Mouse (Mus musculus) kidney, embryonic 16.5 days (tissue): ENCODE results near the gene Foxc2. TPM values are rescaled to one million over a fixed set of nuclear protein-coding genes. Genes with fewer than 3 reads are reported as not detected.
"Not testable (repeated sequence)": the region's sequence is repeated elsewhere in the genome, so short reads cannot be mapped to it uniquely, and the experiment has no call there.

Source experiments
- ATAC-seq: fragments of 200-750 bp; cut with Nextera tagmentation; 2 replicates; pipeline ENCODE4 v1.8.0; 2017; ENCODE audit warnings: moderate TSS enrichment; ENCODE audit not compliant: low FRiP score, low TSS enrichment
- H3K27ac ChIP-seq: fragments of 300-500 bp; sonication (generic); 2 replicates; pipeline ENCODE4 v1.5.1; 2014; ENCODE audit warnings: low read length
- H3K27me3 ChIP-seq: fragments of 300-500 bp; sonication (generic); 2 replicates; pipeline ENCODE4 v1.6.1; 2014; ENCODE audit warnings: low read length, control low read depth, mixed read lengths; ENCODE audit not compliant: insufficient read depth
- H3K36me3 ChIP-seq: fragments of 300-500 bp; sonication (generic); 2 replicates; pipeline ENCODE4 v1.6.1; 2014; ENCODE audit warnings: low read length, control low read depth, mixed read lengths; ENCODE audit not compliant: insufficient read depth
- H3K4me1 ChIP-seq: fragments of 300-500 bp; sonication (generic); 2 replicates; pipeline ENCODE4 v1.6.1; 2014; ENCODE audit warnings: low read length, control low read depth, mixed read lengths; ENCODE audit not compliant: insufficient read depth
- H3K4me2 ChIP-seq: fragments of 300-500 bp; sonication (generic); replicated peaks from 2 replicates; pipeline ENCODE4 v1.6.1; 2014; ENCODE audit warnings: low read depth, low read length
- H3K4me3 ChIP-seq: fragments of 300-500 bp; sonication (generic); 2 replicates; pipeline ENCODE4 v1.5.1; 2014; ENCODE audit warnings: mild to moderate bottlenecking, low read length
- H3K9ac ChIP-seq: fragments of 300-500 bp; sonication (generic); replicated peaks from 2 replicates; pipeline ENCODE4 v1.6.1; 2014; ENCODE audit warnings: low read length
- H3K9me3 ChIP-seq: fragments of 300-500 bp; sonication (generic); 2 replicates; pipeline ENCODE4 v1.6.1; 2016; ENCODE audit warnings: low read length, control low read depth
- WGBS: fragments of 180-500 bp; shearing (Covaris S2); extraction: QIAGEN DNeasy Blood & Tissue Kit; methylation state at CpG from one replicate; pipeline ENCODE4 v1.1.7; 2014; 5-methylcytosine and 5-hydroxymethylcytosine counted together
- polyA plus RNA-seq: library from polyadenylated mRNA; unstranded; fragments of >200 nt; fragmentation: Nextera tagmentation; extraction: Ambion mirVana; gene quantifications from 2 replicates; pipeline ENCODE4 v1.2.1, GENCODE M21; 2015

The Foxc2 gene
- polyA plus RNA-seq, 1 experiment from 2014 or later, result 27.3 TPM

DNA sequence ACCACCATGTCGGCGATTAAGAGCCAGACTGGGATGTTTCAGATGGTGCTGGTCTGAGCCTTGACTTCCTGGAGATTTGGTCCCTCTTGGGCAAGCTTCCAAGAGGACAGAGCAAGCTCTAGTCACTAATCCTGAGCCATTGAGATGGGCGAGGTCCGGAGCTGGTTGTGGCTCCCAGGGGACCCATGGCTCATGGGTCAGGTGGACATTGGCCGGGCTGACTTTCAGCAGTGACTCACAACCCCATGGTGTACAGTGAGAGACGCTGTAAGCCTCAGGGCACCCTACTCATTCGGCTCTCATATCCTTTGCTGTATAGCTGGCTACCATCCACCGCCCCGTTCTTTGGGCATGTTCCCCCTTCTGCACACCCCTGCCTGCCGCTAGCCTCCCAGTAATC lies 18.1 kb downstream of the Foxc2 start:
- peaks cover 23% of the 10 kb centered on the region for H3K36me3 ChIP-seq
- WGBS, result 90% methylated on average over 10 of the region's 10 CpGs
- no peak overlapping the region for H3K27ac ChIP-seq
- H3K27me3 ChIP-seq, result peaks cover 12% of the 10 kb centered on the region
- no peak overlapping the region for H3K4me2 ChIP-seq
- no peak overlapping the region for H3K4me3 ChIP-seq
- ATAC-seq, result no peak
- peaks cover 13% of the 10 kb centered on the region for H3K4me1 ChIP-seq
- no peak overlapping the region for H3K9ac ChIP-seq
- H3K9me3 ChIP-seq, result peaks cover 15% of the 10 kb centered on the region

DNA sequence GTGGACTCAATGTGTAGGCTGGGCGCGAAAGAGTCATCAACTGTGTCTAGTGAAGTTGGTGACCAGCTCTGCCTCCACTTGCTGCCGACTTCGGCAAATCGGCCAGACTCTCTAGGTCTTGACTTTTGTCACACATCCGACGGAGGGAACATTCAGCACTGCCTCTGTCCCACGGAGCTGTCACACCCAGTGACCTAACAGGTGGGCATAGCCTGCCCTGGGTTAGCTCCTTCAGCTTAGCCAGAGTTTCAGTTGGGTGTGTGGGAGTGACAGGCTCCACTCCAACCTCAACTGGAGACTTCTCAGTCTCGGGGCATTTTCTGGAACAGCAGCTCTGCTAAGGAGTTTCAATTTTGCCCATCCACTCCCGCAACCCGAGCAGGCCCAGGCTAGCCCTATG lies 18.5 kb downstream of the Foxc2 start:
- no peak for ATAC-seq
- no peak overlapping the region for H3K9ac ChIP-seq
- H3K9me3 ChIP-seq, result peaks cover 15% of the 10 kb centered on the region
- H3K4me3 ChIP-seq, result no peak overlapping the region
- H3K27ac ChIP-seq, result no peak overlapping the region
- peaks cover 9% of the 10 kb centered on the region; the same call in 1 of the 2 replicates for H3K4me1 ChIP-seq
- no peak overlapping the region for H3K4me2 ChIP-seq
- 77% methylated on average over 11 of the region's 11 CpGs for WGBS
- H3K27me3 ChIP-seq, result peaks cover 8% of the 10 kb centered on the region; the same call in 1 of the 2 replicates
- H3K36me3 ChIP-seq, result peaks cover 23% of the 10 kb centered on the region

DNA sequence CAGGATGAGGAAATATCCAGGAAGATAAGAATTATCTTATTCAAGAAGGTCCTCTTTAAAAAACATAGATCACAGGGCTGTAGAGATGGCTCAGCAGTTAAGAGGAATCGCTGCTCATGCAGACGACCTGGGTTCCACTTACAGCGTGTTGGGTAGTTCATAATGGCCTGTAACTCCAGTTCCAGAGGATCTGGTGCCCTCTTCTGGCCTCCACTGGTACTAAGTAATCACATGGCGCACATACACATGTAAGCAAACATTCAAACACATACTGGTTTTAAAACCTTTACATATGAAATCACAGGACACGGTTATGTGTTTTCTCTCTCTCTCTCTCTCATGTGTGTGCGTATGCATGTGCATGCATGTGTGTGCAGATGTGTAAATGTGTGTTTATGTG lies 20.9 kb downstream of the Foxc2 start:
- Histone ChIP-seq H3K27me3 (no peaks in the 10 kb centered on the region), H3K36me3 (peaks cover 23% of the 10 kb centered on the region), H3K4me1 (0 out of 2 replicates have a peak, but pooled peaks cover 2% of the 10 kb centered on the region), H3K27ac (no peak overlapping the region), H3K9me3 (peaks cover 15% of the 10 kb centered on the region), H3K4me2 (no peak overlapping the region), H3K4me3 (no peak overlapping the region), H3K9ac (no peak overlapping the region)
- no peak for ATAC-seq
- 96% methylated on average over 6 of the region's 6 CpGs for WGBS

DNA sequence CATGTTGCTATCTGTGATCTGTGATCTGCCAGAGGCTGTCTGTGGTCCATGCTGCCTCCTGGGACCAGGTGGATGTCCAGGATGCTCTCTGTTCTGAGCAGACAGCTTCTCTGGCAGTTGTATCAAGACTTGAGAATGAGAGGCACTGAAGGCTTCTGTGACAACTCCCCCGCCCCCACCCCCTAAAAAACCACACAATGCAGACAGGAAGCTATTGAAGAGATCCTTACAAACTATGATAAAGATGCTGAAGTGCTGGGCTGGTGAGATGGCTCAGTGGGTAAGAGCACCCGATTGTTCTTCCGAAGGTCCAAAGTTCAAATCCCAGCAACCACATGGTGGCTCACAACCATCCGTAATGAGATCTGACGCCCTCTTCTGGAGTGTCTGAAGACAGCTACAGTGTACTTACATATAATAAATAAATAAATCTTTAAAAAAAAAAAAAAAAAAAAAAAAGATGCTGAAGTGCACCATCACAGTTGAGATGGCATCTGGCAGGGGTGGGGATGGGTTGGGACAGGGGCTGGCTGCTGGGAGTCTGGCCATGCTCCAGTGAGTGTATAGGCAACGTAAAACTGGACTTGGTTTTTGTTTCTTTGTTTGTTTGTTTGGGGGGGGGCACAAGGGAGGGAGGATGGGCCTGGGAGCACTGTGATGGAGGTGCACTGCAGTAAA lies 29.6 kb downstream of the Foxc2 start:
- 73% methylated on average over 4 of the region's 6 CpGs for WGBS
- H3K4me3 ChIP-seq, H3K9me3 ChIP-seq, H3K36me3 ChIP-seq, H3K27me3 ChIP-seq, H3K9ac ChIP-seq, H3K4me2 ChIP-seq, H3K4me1 ChIP-seq, H3K27ac ChIP-seq, ATAC-seq: not testable (repeated sequence)

DNA sequence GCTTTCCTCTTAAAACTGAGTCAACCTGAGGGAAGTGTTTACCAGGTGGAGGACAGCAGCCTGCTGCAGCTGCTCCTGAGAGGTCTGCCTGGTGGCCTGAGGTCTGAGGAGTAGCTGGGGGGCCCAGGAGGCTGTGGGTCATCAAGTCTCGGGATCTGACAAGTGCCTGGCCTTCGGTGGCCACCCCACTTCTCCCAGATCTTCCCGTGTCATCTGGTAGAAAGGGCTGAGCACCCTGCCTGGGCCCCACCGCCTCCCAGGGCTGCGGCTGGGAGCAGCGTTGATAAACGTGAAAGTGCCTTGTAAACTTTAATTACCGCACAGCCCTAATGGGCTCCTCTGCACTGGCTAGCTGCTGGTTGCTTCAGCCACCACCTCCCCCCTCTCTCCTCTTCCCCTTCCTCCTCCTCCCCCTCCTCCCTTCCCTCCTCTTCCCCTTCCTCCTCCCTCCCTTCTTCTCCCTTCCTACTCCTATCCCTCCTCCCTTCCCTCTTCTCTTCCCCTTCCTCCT lies 32.7 kb downstream of the Foxc2 start:
- Histone ChIP-seq H3K9ac (no peak overlapping the region), H3K4me2 (no peak overlapping the region), H3K4me3 (no peak overlapping the region), H3K27ac (no peak overlapping the region), H3K4me1 (peaks cover 9% of the 10 kb centered on the region), H3K27me3 (no peaks in the 10 kb centered on the region), H3K9me3 (no peaks in the 10 kb centered on the region), H3K36me3 (no peaks in the 10 kb centered on the region)
- ATAC-seq, result no peak
- 9% methylated on average over 8 of the region's 8 CpGs for WGBS

DNA sequence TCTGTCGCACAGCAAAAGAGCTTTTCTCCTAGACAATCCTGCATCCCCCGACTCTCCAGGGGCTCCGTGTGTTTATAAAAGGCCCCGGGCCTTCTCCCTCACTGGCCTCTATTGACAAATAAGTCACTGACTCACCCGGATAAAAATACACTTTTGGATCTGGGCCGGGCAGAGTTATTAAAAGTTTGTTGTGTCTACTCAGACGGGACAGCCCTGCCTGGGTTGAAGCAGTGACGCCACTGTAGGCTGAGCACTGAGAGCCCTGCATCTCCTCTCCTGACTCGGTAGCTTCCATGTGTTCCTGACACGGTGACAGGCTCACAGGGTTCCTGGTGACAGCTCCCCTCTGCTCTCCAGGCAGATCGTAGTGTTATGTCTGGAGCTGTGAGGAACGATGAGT lies 36.4 kb downstream of the Foxc2 start:
- no peak for ATAC-seq
- Histone ChIP-seq H3K36me3 (no peaks in the 10 kb centered on the region), H3K4me1 (peaks cover 9% of the 10 kb centered on the region), H3K27me3 (no peaks in the 10 kb centered on the region), H3K27ac (no peak overlapping the region), H3K4me3 (no peak overlapping the region), H3K9ac (no peak overlapping the region), H3K9me3 (no peaks in the 10 kb centered on the region), H3K4me2 (no peak overlapping the region)
- WGBS, result 51% methylated on average over 12 of the region's 12 CpGs

DNA sequence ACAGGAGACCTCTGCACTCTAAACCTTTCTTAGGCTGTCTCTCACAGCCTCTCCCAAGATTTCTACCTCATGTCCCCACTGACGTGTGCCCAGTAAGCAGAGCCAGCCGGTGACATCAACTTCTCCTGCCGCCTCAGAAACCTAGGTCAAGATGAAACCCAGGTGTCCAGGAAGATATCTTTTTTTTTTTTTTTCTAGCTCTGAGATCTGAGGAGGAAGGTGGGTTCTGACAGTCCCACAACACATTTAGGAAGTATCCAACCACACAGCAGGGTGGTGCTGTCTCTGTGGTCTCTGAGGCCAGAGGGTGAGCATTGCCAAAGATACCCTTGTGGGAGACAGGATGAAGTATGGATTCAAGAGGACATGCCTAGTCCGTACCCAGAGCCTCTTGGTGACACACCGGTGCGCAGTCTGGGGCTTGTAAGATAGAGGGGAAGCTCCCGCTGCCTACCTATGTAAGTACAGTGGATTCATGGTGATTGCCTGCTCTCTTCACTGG lies 41.1 kb downstream of the Foxc2 start:
- 90% methylated on average over 7 of the region's 7 CpGs for WGBS

DNA sequence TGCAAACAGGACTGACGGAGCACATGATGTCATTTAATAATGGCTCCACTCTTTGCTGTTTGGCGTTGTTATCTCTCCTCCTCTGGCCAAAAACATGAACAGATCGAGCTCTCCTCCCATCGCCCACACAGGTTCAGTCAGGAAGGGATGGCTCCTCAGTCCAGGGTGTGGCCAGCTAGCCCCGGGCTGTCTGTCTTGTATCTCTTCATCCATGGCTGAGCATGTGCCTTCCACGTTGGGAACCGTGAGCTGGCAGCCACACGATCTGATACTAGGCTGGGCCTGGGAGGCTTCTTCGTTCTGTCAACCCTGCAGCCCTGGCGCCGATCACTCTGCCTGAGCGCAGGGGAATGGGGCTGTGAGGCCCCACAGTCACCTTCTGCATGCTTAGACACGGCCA lies 42.8 kb downstream of the Foxc2 start:
- no peaks in the 10 kb centered on the region for H3K9me3 ChIP-seq
- H3K36me3 ChIP-seq, result no peaks in the 10 kb centered on the region
- ATAC-seq, result 0 out of 2 replicates have a peak, but pooled peaks have one; percentile 21
- peaks cover 21% of the 10 kb centered on the region; the same call in 1 of the 2 replicates for H3K4me1 ChIP-seq
- no peak overlapping the region for H3K4me3 ChIP-seq
- WGBS, result 49% methylated on average over 13 of the region's 13 CpGs
- no peak overlapping the region for H3K27ac ChIP-seq
- no peak overlapping the region for H3K4me2 ChIP-seq
- no peaks in the 10 kb centered on the region for H3K27me3 ChIP-seq
- no peak overlapping the region for H3K9ac ChIP-seq

More for the DNA sequence above, 41.1 kb downstream of the Foxc2 start:
- H3K4me3 ChIP-seq, result no peak overlapping the region
- peaks cover 11% of the 10 kb centered on the region; the same call in 1 of the 2 replicates for H3K4me1 ChIP-seq
- no peak overlapping the region for H3K4me2 ChIP-seq
- no peaks in the 10 kb centered on the region for H3K36me3 ChIP-seq
- no peak for ATAC-seq
- H3K27ac ChIP-seq, result no peak overlapping the region
- no peaks in the 10 kb centered on the region for H3K9me3 ChIP-seq
- H3K27me3 ChIP-seq, result no peaks in the 10 kb centered on the region
- H3K9ac ChIP-seq, result no peak overlapping the region

DNA sequence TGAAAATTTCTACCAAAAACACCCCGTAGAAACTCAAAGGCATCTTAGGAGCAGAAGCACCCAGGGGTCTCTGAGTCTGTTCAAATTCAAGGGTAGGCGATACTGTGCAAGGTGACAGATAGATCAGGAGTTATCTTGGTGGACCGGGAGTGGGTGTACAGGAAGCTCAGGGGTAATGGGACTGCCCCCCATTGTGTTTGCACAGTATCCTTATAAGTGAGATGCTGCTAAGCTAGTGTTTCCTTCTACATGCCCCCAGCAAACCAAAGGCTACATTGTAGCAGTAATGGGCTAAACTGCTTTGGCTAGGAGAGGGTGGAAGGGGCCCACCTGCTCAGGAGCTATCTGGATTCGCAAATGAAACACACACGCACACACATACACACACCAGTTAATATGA lies 45.5 kb downstream of the Foxc2 start:
- WGBS, result 94% methylated on average over 5 of the region's 5 CpGs
- ATAC-seq, result no peak
- H3K27ac ChIP-seq, result no peak overlapping the region
- H3K36me3 ChIP-seq, result no peaks in the 10 kb centered on the region
- no peaks in the 10 kb centered on the region for H3K9me3 ChIP-seq
- no peak overlapping the region for H3K4me2 ChIP-seq
- H3K9ac ChIP-seq, result no peak overlapping the region
- H3K4me3 ChIP-seq, result no peak overlapping the region
- peaks cover 30% of the 10 kb centered on the region for H3K4me1 ChIP-seq
- no peaks in the 10 kb centered on the region for H3K27me3 ChIP-seq

DNA sequence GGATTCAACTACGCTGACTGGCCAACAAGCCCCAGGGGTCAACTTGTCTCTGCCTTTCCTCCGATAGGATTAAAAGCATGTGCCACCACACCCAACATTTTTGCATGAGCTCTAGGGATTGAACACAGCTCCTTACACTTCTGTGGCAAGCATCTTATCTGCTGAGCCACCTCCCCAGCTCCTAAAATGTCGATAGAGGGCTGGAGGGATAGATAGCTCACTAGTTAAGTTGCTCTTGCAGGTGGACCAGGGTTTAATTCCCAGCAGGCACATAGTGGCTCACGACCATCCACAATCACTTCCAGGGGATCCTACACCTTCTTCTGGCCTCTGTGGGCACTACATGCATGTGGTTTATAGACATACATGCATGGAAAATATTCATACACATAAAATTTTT lies 46.4 kb downstream of the Foxc2 start:
- no peak for ATAC-seq
- no peaks in the 10 kb centered on the region for H3K36me3 ChIP-seq
- no peaks in the 10 kb centered on the region for H3K27me3 ChIP-seq
- 73% methylated on average over 4 of the region's 4 CpGs for WGBS
- no peak overlapping the region for H3K27ac ChIP-seq
- no peak overlapping the region for H3K4me2 ChIP-seq
- H3K4me1 ChIP-seq, result peaks cover 33% of the 10 kb centered on the region
- no peak overlapping the region for H3K4me3 ChIP-seq
- H3K9me3 ChIP-seq, result no peaks in the 10 kb centered on the region
- no peak overlapping the region for H3K9ac ChIP-seq
